Mouse (Mus musculus): Measurements from ENCODE around the gene Arhgef17. TPM values are rescaled to one million over a fixed set of nuclear protein-coding genes. Genes with fewer than 3 reads are reported as not detected.

The Arhgef17 gene
- polyA plus RNA-seq, 1 experiment, result 11.1 TPM

DNA sequence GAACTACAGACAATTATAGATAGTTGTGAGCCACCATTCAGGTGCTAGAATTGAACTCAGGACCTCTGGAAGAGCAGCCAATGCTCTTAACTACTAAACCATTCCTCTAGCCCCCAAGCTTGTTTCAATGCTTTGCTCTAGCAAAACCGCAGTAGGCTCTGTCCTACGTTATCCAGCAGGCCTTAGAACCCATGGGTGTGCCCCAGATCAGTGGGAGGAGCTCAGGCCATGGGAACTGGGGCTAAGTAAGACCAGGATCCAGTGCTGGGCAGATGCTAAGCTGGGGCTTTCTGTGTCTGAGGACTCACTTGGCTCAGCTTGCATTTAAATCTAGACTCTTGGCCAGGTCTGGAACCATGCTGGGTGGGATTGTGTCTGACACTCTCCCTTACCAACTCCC is 64.3 kb downstream of the Arhgef17 start:
- 84% methylated on average over 2 of the region's 2 CpGs for WGBS
- H3K27me3 ChIP-seq (ENCODE audit: control insufficient read depth, insufficient read depth, low read length), result no peaks in the 10 kb centered on the region
- H3K4me1 ChIP-seq (replicated peaks; ENCODE audit: control insufficient read depth, insufficient read depth, low read length), result no peaks in the 10 kb centered on the region
- H3K36me3 ChIP-seq (ENCODE audit: control insufficient read depth, insufficient read depth, low read length), result no peaks in the 10 kb centered on the region
- DNase-seq, result no peak
- no peak overlapping the region for H3K27ac ChIP-seq (ENCODE audit: control insufficient read depth, insufficient read depth, low read length)
- TF ChIP-seq CTCF (IDR thresholded peaks at IDR 0.05; ENCODE audit: borderline replicate concordance, control insufficient read depth, extremely low read depth, insufficient read depth, low read length, poor library complexity) (no peak), POLR2A (IDR thresholded peaks at IDR 0.05; ENCODE audit: control insufficient read depth, extremely low read depth, insufficient read depth, low read length, poor library complexity) (no peak)
- no peak overlapping the region for H3K4me3 ChIP-seq (ENCODE audit: control insufficient read depth, insufficient read depth, low read length)

DNA sequence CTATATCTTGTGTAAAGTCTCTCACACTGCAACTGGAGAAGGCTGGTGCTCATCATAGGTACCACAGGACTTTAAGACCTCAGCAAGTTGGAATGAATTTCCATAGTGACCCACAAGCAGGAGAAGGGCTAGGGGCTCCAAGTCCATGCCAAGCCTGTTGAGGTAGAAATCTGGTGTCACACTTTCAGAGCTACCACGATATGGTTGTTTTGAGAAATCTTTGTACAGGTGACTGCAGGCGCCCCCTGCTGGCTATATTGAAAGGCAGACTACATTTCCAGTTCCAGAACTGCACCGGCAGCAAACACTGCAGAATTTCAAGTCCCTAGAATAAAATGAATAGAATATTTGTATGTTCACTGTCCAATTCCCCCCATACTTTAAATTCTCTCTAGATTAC is 65.2 kb downstream of the Arhgef17 start:
- Histone ChIP-seq H3K27ac (ENCODE audit: control insufficient read depth, insufficient read depth, low read length) (no peak overlapping the region), H3K36me3 (ENCODE audit: control insufficient read depth, insufficient read depth, low read length) (no peaks in the 10 kb centered on the region), H3K27me3 (ENCODE audit: control insufficient read depth, insufficient read depth, low read length) (no peaks in the 10 kb centered on the region), H3K4me3 (ENCODE audit: control insufficient read depth, insufficient read depth, low read length) (no peak overlapping the region), H3K4me1 (replicated peaks; ENCODE audit: control insufficient read depth, insufficient read depth, low read length) (peaks cover 6% of the 10 kb centered on the region)
- TF ChIP-seq POLR2A (IDR thresholded peaks at IDR 0.05; ENCODE audit: control insufficient read depth, extremely low read depth, insufficient read depth, low read length, poor library complexity), result no peak
- no peak for TF ChIP-seq CTCF (IDR thresholded peaks at IDR 0.05; ENCODE audit: borderline replicate concordance, control insufficient read depth, extremely low read depth, insufficient read depth, low read length, poor library complexity)
- WGBS, result 6% methylated on average over 3 of the region's 3 CpGs
- DNase-seq, result peak; percentile 72

DNA sequence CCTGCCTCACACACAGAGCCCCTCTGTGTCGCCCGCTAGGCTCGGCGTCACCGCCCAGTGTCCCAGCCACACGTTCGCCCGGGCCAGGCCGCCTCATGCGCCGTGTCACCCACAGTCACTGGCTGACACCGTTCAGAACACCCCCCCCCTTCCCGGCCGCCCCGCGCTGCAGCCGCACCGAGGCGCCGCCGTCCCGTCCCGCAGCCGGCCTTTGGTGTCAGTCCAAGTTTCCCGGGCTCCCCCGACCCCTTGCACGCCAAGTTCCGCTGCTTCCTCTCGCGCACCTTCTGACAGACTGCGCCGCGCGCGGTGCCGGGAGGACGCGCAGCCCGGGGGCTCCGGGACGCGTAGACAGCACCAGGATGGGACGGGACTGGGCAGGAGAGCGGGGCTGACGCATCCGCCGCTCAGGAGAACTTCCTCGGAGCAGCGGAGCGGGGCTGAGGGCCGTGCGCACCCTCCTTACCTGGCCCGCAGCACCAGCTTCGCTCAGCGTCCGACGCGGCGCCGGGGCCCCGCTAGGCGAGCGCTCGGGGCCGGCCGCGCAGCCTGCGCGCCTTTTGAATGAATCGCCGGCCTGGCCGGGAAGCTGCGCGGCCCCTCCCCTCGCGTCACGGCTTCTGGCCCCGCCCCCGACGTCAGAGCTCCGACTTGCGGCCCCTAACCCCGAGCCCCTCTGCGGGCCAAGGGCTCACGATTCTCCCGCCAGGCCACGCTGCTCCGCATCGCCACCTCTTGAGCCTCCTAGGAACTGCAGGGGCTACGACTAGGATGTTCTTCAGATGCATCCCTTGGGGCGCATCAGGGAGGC is 68.9 kb downstream of the Arhgef17 start, which contains the start of gene Relt:
Gene Relt (minus strand): TSS at position 619 of the 811 bp plus-strand sequence.
- H3K36me3 ChIP-seq (ENCODE audit: control insufficient read depth, insufficient read depth, low read length), result no peaks in the 10 kb centered on the region
- DNase-seq, result peak; percentile 98
- under 1% methylated on average over 91 of the region's 91 CpGs for WGBS
- H3K4me3 ChIP-seq (ENCODE audit: control insufficient read depth, insufficient read depth, low read length), result peak within 1 kb of the TSS; percentile 77
- no peaks in the 10 kb centered on the region for H3K27me3 ChIP-seq (ENCODE audit: control insufficient read depth, insufficient read depth, low read length)
- TF ChIP-seq CTCF (IDR thresholded peaks at IDR 0.05; ENCODE audit: borderline replicate concordance, control insufficient read depth, extremely low read depth, insufficient read depth, low read length, poor library complexity) (peak; percentile 79), POLR2A (IDR thresholded peaks at IDR 0.05; ENCODE audit: control insufficient read depth, extremely low read depth, insufficient read depth, low read length, poor library complexity) (peak; percentile 42; the same call in 1 of the 2 replicates)
- peaks cover 6% of the 10 kb centered on the region for H3K4me1 ChIP-seq (replicated peaks; ENCODE audit: control insufficient read depth, insufficient read depth, low read length)
- H3K27ac ChIP-seq (ENCODE audit: control insufficient read depth, insufficient read depth, low read length), result peak within 1 kb of the TSS; percentile 7; the same call in 1 of the 2 replicates

DNA sequence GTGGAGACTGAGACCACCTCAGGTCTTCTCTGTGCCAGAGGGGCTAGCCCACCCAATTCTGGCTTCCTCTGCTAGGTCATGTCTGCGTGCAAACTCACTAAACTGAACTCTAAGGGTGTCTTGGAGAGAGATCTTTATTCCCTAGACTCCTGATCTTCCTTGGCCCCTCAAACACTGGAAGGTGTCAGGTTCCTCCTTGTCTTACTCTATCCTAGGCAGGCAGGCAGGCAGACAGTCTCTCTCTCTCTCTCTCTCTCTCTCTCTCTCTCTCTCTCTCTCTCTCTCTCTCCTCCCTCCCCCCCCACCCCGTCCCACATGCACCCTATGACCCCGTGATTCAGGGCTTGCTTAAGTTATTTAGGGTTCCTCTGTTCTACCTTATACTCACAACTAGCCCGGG is 69.6 kb downstream of the Arhgef17 start:
- DNase-seq, result no peak
- Histone ChIP-seq H3K4me3 (ENCODE audit: control insufficient read depth, insufficient read depth, low read length) (peak overlapping the region; percentile 77), H3K27ac (ENCODE audit: control insufficient read depth, insufficient read depth, low read length) (no peak overlapping the region), H3K36me3 (ENCODE audit: control insufficient read depth, insufficient read depth, low read length) (no peaks in the 10 kb centered on the region), H3K4me1 (replicated peaks; ENCODE audit: control insufficient read depth, insufficient read depth, low read length) (peaks cover 12% of the 10 kb centered on the region), H3K27me3 (ENCODE audit: control insufficient read depth, insufficient read depth, low read length) (no peaks in the 10 kb centered on the region)
- TF ChIP-seq POLR2A (IDR thresholded peaks at IDR 0.05; ENCODE audit: control insufficient read depth, extremely low read depth, insufficient read depth, low read length, poor library complexity), result no peak
- no peak for TF ChIP-seq CTCF (IDR thresholded peaks at IDR 0.05; ENCODE audit: borderline replicate concordance, control insufficient read depth, extremely low read depth, insufficient read depth, low read length, poor library complexity)
- WGBS, result 4% methylated on average over 4 of the region's 4 CpGs

DNA sequence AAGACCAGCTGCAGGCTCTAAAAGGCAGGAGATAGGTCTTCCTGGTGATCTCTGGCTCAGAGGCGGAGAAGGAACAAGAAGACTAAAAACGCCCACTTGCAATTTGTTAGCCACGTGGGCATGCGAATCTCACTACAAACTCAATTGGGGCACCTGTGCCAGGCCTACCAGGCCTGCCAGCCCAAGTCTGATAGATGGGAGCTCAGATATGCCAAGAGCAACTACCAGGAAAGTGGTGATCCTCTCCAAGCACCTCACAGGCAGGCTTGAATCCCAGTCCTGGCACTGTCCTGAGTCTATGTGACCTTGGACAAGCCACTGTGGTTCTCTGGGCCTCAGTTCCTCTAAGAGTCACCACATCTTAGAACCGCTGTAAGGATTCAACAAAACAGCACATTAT is 70.7 kb downstream of the Arhgef17 start:
- Histone ChIP-seq H3K27me3 (ENCODE audit: control insufficient read depth, insufficient read depth, low read length) (no peaks in the 10 kb centered on the region), H3K4me3 (ENCODE audit: control insufficient read depth, insufficient read depth, low read length) (no peak overlapping the region), H3K27ac (ENCODE audit: control insufficient read depth, insufficient read depth, low read length) (no peak overlapping the region), H3K4me1 (replicated peaks; ENCODE audit: control insufficient read depth, insufficient read depth, low read length) (peaks cover 23% of the 10 kb centered on the region), H3K36me3 (ENCODE audit: control insufficient read depth, insufficient read depth, low read length) (no peaks in the 10 kb centered on the region)
- WGBS, result 78% methylated on average over 5 of the region's 5 CpGs
- TF ChIP-seq CTCF (IDR thresholded peaks at IDR 0.05; ENCODE audit: borderline replicate concordance, control insufficient read depth, extremely low read depth, insufficient read depth, low read length, poor library complexity) (no peak), POLR2A (IDR thresholded peaks at IDR 0.05; ENCODE audit: control insufficient read depth, extremely low read depth, insufficient read depth, low read length, poor library complexity) (no peak)
- no peak for DNase-seq

DNA sequence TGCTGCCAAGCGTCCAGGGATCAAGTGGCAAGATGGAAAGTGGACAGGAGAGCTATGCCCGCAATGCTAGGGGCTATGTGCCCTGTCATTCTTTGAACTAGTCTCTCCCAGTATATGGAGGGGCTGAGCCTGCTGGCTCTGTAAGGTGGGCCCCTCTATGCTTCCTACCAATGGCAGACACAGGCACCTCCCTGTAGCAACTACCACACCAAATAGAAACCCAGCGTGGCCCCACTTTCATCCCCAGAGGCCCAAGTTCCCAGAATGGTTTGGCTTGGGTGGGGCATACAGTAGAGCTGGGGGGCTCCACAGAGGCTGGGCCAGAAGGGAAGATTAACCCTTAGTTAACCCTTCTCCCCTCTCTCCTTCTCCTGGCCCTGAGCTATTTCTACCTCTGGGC is 71.5 kb downstream of the Arhgef17 start:
- Histone ChIP-seq H3K27ac (ENCODE audit: control insufficient read depth, insufficient read depth, low read length) (no peak overlapping the region), H3K27me3 (ENCODE audit: control insufficient read depth, insufficient read depth, low read length) (no peaks in the 10 kb centered on the region), H3K36me3 (ENCODE audit: control insufficient read depth, insufficient read depth, low read length) (no peaks in the 10 kb centered on the region), H3K4me3 (ENCODE audit: control insufficient read depth, insufficient read depth, low read length) (no peak overlapping the region), H3K4me1 (replicated peaks; ENCODE audit: control insufficient read depth, insufficient read depth, low read length) (peaks cover 30% of the 10 kb centered on the region)
- 71% methylated on average over 3 of the region's 3 CpGs for WGBS
- no peak for TF ChIP-seq CTCF (IDR thresholded peaks at IDR 0.05; ENCODE audit: borderline replicate concordance, control insufficient read depth, extremely low read depth, insufficient read depth, low read length, poor library complexity)
- no peak for TF ChIP-seq POLR2A (IDR thresholded peaks at IDR 0.05; ENCODE audit: control insufficient read depth, extremely low read depth, insufficient read depth, low read length, poor library complexity)
- DNase-seq, result no peak
